Mouse (Mus musculus): ENCODE measurements around the gene Fahd2a. TPM values are rescaled to one million over a fixed set of nuclear protein-coding genes. Genes with fewer than 3 reads are reported as not detected.
A peak's percentile ranks its signal among the peaks of the same experiment; 100 is the strongest.

Gene Fahd2a
- 31.9 and 32.6 TPM in 2 replicates for polyA plus RNA-seq (2014; fragmentation: Nextera tagmentation; extraction: Ambion mirVana)

DNA sequence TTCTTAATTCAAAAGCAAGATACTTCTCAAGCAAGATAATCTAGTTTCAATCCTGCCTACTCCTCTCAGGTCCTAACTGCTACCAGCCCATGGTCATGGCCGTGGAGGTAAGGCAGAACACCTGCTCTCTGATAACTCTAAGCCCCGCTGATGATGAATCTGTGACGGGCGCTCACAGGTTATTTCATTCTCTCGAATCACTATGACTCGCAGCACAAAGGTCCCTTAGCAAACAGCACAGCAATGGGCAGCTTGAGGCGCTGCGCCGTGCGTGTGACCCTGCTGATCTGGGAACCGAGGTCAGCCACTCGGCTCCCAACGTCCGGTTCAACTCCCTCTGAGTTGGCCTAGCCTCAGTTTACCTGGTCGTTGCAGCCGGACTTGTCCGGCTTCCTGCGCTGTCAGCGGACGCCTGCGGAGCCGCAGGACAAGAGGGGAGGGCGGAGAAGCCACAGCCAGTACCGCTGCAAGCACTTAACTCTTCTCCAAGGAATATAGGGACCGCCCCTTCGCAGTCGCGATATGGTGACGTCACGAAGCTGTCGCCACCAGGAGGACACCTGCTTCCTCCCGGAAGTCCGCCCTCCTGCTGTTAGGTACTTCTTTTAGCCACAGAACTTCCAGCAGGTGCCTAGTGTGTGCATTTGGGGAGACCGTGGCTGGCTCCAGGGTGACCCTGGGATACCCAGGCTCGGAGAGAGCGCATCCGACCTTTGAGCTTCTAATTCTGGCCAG, at the start of gene Fahd2a:
Gene Fahd2a (minus strand): TSS at position 511 of the 735 bp plus-strand sequence.
- H3K4me3 ChIP-seq (ENCODE audit: control insufficient read depth in 1 of 2, insufficient read depth in 1 of 2, low read depth in 1 of 2, low read length in 2 of 2): peak within 1 kb of the TSS; percentile 81 to 85
- peaks cover 0 to 5% of the 10 kb centered on the region in 2 experiments; a peak in 3 of 4 replicates for H3K4me1 ChIP-seq (ENCODE audit: control insufficient read depth in 2 of 2, insufficient read depth in 2 of 2, low read length in 2 of 2)
- WGBS: 4% methylated on average over 37 of the region's 37 CpGs
- no peak within 1 kb of the TSS; a peak in 1 of 4 replicates for H3K27ac ChIP-seq (replicated peaks in 1 of 2; ENCODE audit: control insufficient read depth in 1 of 2, insufficient read depth in 1 of 2, low read depth in 2 of 2, low read length in 2 of 2)
- H3K9ac ChIP-seq (ENCODE audit: low read length): peak within 1 kb of the TSS; percentile 86
- peak; percentile 70; the same call in 1 of the 2 replicates for ATAC-seq (ENCODE audit: insufficient number of reproducible peaks, insufficient read depth, low FRiP score, low read depth)
- H3K27me3 ChIP-seq (ENCODE audit: control insufficient read depth, insufficient read depth, low read length): no peaks in the 10 kb centered on the region
- no peaks in the 10 kb centered on the region for H3K9me3 ChIP-seq (ENCODE audit: control insufficient read depth, low read length)
- H3K36me3 ChIP-seq (ENCODE audit: control insufficient read depth, insufficient read depth, low read length): peaks cover 11% of the 10 kb centered on the region; the same call in 1 of the 2 replicates
- peak within 1 kb of the TSS; percentile 88 for H3K4me2 ChIP-seq (ENCODE audit: low read length)

DNA sequence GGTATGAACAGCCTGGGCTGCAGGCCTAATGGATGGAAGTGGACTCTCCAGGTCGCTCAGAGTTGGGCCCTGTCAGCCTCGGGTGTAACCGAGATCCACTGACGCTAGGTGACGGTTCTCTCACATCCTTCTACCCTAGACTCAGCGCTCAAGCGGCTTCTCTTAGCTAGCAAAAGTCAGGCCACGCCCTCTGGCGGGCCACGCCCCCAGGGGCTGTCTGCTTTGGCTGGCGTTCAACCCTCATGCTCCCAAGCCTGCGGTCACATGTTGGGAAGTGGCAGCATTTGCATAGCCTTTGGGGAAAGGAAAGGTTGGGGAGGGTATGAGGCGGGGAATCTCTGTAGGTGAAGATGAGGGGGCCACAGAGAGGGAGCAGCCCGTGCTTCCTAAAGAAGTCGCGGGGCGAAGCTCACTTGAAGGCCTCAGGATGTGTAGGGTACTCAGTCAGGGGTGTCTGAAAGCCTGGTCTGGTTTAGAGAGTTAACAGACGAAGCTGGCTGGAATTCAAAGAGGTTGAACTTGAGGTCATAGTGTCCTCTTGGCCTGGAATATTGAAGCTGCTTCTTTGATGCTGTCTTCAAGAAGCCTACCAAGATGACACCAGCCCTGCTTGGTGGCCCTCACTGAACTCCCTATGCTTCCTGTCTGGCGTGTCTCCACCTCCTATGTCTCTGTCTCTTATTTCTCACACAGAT, 40.3 kb upstream of the Fahd2a start:
- Histone ChIP-seq H3K9me3 (ENCODE audit: control insufficient read depth, low read length) (no peaks in the 10 kb centered on the region), H3K4me1 (ENCODE audit: control insufficient read depth in 2 of 2, insufficient read depth in 2 of 2, low read length in 2 of 2) (peaks cover 9 to 15% of the 10 kb centered on the region in 2 experiments), H3K9ac (ENCODE audit: low read length) (0 out of 2 replicates have a peak overlapping the region, but pooled peaks have one; percentile 4), H3K36me3 (ENCODE audit: control insufficient read depth, insufficient read depth, low read length) (no peaks in the 10 kb centered on the region), H3K4me2 (ENCODE audit: low read length) (peak overlapping the region; percentile 60), H3K4me3 (ENCODE audit: control insufficient read depth in 1 of 2, insufficient read depth in 1 of 2, low read depth in 1 of 2, low read length in 2 of 2) (peak overlapping the region; percentile 3 to 23; a peak in 2 of 4 replicates), H3K27me3 (ENCODE audit: control insufficient read depth, insufficient read depth, low read length) (peaks cover 58% of the 10 kb centered on the region), H3K27ac (replicated peaks in 1 of 2; ENCODE audit: control insufficient read depth in 1 of 2, insufficient read depth in 1 of 2, low read depth in 2 of 2, low read length in 2 of 2) (no peak overlapping the region)
- peak; percentile 44 for ATAC-seq (ENCODE audit: insufficient number of reproducible peaks, insufficient read depth, low FRiP score, low read depth)
- WGBS: 5% methylated on average over 19 of the region's 19 CpGs

DNA sequence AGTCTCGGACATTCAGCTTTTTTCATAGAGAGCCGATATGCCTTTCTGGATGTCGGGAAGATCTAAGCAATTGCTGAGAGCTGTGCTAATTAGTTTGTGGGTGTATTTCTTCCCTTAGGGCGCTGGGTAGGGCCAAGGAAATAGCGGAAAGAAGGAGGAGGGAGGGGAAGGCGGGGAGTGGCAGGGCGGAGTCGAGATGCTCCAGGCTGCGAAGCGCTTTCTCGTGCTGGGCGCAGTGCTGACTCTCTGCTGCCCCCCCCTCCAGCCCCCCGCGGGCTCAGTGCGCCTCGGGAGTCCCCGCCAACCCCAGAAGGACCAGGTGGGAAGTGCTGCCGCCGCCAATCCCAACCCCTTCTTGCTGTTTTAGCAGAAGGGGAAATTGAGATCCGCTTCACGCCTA, 38.6 kb upstream of the Fahd2a start:
- WGBS: under 1% methylated on average over 21 of the region's 21 CpGs
- peaks cover 70% of the 10 kb centered on the region for H3K27me3 ChIP-seq (ENCODE audit: control insufficient read depth, insufficient read depth, low read length)
- peaks cover 9 to 15% of the 10 kb centered on the region in 2 experiments for H3K4me1 ChIP-seq (ENCODE audit: control insufficient read depth in 2 of 2, insufficient read depth in 2 of 2, low read length in 2 of 2)
- peak overlapping the region; percentile 96 for H3K4me2 ChIP-seq (ENCODE audit: low read length)
- H3K9me3 ChIP-seq (ENCODE audit: control insufficient read depth, low read length): no peaks in the 10 kb centered on the region
- no peak overlapping the region for H3K27ac ChIP-seq (replicated peaks in 1 of 2; ENCODE audit: control insufficient read depth in 1 of 2, insufficient read depth in 1 of 2, low read depth in 2 of 2, low read length in 2 of 2)
- H3K4me3 ChIP-seq (ENCODE audit: control insufficient read depth in 1 of 2, insufficient read depth in 1 of 2, low read depth in 1 of 2, low read length in 2 of 2): peak overlapping the region; percentile 40 to 56; a peak in 3 of 4 replicates
- no peak for ATAC-seq (ENCODE audit: insufficient number of reproducible peaks, insufficient read depth, low FRiP score, low read depth)
- no peak overlapping the region for H3K9ac ChIP-seq (ENCODE audit: low read length)
- no peaks in the 10 kb centered on the region for H3K36me3 ChIP-seq (ENCODE audit: control insufficient read depth, insufficient read depth, low read length)

DNA sequence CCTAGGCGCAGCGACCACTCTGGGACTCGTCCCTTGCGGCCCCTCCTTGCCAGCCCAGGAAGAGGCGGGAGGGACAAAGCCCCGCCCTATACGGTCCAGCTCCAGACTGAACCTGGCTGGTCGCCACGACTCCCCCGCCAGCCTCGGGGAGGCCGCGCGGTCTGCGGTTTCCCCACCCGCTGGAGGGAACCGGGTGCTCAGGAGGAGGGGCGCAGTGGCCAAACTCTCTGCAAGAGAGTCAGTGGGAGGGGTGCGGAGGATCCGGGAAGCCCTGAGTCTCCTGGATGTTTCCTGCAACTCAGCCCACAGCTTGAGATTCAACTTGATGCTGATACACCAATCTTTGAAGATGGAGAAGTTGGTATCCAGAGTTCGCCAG, 38.2 kb upstream of the Fahd2a start:
- no peaks in the 10 kb centered on the region for H3K9me3 ChIP-seq (ENCODE audit: control insufficient read depth, low read length)
- H3K4me3 ChIP-seq (ENCODE audit: control insufficient read depth in 1 of 2, insufficient read depth in 1 of 2, low read depth in 1 of 2, low read length in 2 of 2): peak overlapping the region; percentile 40 to 56
- ATAC-seq (ENCODE audit: insufficient number of reproducible peaks, insufficient read depth, low FRiP score, low read depth): peak; percentile 62; the same call in 1 of the 2 replicates
- peaks cover 70% of the 10 kb centered on the region for H3K27me3 ChIP-seq (ENCODE audit: control insufficient read depth, insufficient read depth, low read length)
- 1% methylated on average over 21 of the region's 21 CpGs for WGBS
- peaks cover 9 to 15% of the 10 kb centered on the region in 2 experiments for H3K4me1 ChIP-seq (ENCODE audit: control insufficient read depth in 2 of 2, insufficient read depth in 2 of 2, low read length in 2 of 2)
- H3K27ac ChIP-seq (replicated peaks in 1 of 2; ENCODE audit: control insufficient read depth in 1 of 2, insufficient read depth in 1 of 2, low read depth in 2 of 2, low read length in 2 of 2): no peak overlapping the region
- peak overlapping the region; percentile 35 for H3K9ac ChIP-seq (ENCODE audit: low read length)
- H3K36me3 ChIP-seq (ENCODE audit: control insufficient read depth, insufficient read depth, low read length): no peaks in the 10 kb centered on the region
- peak overlapping the region; percentile 96 for H3K4me2 ChIP-seq (ENCODE audit: low read length)

DNA sequence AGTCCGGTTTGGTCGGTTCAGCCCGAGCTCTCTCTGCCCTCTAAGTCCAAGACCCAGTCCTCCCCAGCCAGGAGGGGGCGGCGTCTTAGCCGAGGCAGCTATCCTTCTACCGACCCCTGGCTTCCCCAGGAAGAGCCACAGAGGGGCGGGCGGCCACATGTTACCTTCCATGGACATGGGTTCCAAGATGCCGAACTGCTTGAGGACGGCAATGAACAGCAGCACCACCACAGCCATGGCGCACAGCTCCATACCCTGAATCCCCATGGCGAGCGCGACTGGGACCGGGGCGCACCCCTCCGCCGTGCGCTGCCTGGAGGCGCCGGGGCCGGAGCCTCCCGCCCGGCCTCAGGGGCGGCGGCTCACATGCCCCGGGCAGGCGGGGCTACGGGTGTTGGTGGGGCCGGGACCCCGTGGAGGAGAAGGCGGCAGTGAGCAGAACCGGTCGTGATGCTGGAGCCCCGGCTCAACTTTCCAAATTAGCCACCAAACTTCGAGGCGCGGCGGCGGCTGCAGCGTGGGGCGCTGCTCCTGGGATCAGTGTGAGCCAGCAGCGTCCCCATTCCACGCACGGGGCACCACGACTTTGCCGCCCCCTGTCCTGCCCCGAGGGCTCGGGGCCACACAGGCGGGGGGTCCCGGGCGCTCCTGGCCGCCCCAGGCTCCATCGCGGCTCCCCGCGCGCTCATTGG, 37.6 kb upstream of the Fahd2a start:
- Histone ChIP-seq H3K9ac (ENCODE audit: low read length) (peak overlapping the region; percentile 35), H3K27ac (replicated peaks in 1 of 2; ENCODE audit: control insufficient read depth in 1 of 2, insufficient read depth in 1 of 2, low read depth in 2 of 2, low read length in 2 of 2) (no peak overlapping the region), H3K4me1 (ENCODE audit: control insufficient read depth in 2 of 2, insufficient read depth in 2 of 2, low read length in 2 of 2) (peaks cover 9 to 15% of the 10 kb centered on the region in 2 experiments), H3K36me3 (ENCODE audit: control insufficient read depth, insufficient read depth, low read length) (no peaks in the 10 kb centered on the region), H3K9me3 (ENCODE audit: control insufficient read depth, low read length) (no peaks in the 10 kb centered on the region), H3K27me3 (ENCODE audit: control insufficient read depth, insufficient read depth, low read length) (peaks cover 70% of the 10 kb centered on the region), H3K4me2 (ENCODE audit: low read length) (peak overlapping the region; percentile 96), H3K4me3 (ENCODE audit: control insufficient read depth in 1 of 2, insufficient read depth in 1 of 2, low read depth in 1 of 2, low read length in 2 of 2) (peak overlapping the region; percentile 40 to 56)
- ATAC-seq (ENCODE audit: insufficient number of reproducible peaks, insufficient read depth, low FRiP score, low read depth): no peak
- under 1% methylated on average over 52 of the region's 59 CpGs for WGBS

DNA sequence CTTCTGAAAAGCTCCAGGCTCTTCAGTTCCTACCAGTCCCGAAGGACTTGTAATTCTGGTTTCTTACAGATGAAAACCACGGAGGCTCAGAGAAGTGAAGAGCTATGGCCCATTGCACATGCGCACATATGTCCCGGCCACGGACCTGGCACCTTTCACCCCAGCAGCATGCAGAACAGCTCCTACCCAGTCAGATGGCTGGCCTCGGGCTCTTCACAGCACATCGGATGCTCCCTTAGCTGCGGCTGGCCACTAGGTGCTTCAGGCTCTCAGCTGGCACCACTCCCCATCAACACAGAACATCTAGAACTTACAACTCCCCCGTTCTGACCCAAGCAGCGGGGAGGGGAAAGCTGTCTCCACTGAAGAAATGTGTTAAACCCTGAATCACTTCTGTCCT, 35.4 kb upstream of the Fahd2a start:
- Histone ChIP-seq H3K9ac (ENCODE audit: low read length) (no peak overlapping the region), H3K27me3 (ENCODE audit: control insufficient read depth, insufficient read depth, low read length) (peaks cover 59% of the 10 kb centered on the region), H3K27ac (replicated peaks in 1 of 2; ENCODE audit: control insufficient read depth in 1 of 2, insufficient read depth in 1 of 2, low read depth in 2 of 2, low read length in 2 of 2) (no peak overlapping the region), H3K36me3 (ENCODE audit: control insufficient read depth, insufficient read depth, low read length) (no peaks in the 10 kb centered on the region), H3K4me3 (ENCODE audit: control insufficient read depth in 1 of 2, insufficient read depth in 1 of 2, low read depth in 1 of 2, low read length in 2 of 2) (no peak overlapping the region), H3K4me2 (ENCODE audit: low read length) (no peak overlapping the region), H3K4me1 (ENCODE audit: control insufficient read depth in 2 of 2, insufficient read depth in 2 of 2, low read length in 2 of 2) (peaks cover 6 to 13% of the 10 kb centered on the region in 2 experiments), H3K9me3 (ENCODE audit: control insufficient read depth, low read length) (no peaks in the 10 kb centered on the region)
- 71% methylated on average over 10 of the region's 10 CpGs for WGBS
- ATAC-seq (ENCODE audit: insufficient number of reproducible peaks, insufficient read depth, low FRiP score, low read depth): no peak

DNA sequence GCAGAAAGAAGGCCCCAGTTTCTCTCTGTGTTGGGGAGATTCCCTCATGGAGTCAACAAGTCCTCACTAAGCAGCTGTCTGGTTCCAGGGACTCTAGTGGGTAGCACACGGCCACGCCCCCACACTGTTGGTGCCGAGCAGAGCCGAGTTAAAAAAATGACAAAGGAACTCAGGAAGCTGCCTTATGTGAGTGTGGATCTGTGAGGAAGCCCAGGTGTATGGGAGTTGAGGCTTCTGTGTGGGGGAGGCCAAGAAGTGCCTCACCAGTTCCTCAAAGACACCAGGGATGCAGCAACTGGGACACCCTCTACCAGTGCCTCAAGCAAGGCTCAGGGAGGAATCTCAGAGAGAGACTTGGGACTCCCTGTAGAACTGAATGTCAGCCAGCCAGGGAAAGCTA, 34.8 kb upstream of the Fahd2a start:
- Histone ChIP-seq H3K27me3 (ENCODE audit: control insufficient read depth, insufficient read depth, low read length) (peaks cover 57% of the 10 kb centered on the region), H3K27ac (replicated peaks in 1 of 2; ENCODE audit: control insufficient read depth in 1 of 2, insufficient read depth in 1 of 2, low read depth in 2 of 2, low read length in 2 of 2) (no peak overlapping the region), H3K9ac (ENCODE audit: low read length) (no peak overlapping the region), H3K4me3 (ENCODE audit: control insufficient read depth in 1 of 2, insufficient read depth in 1 of 2, low read depth in 1 of 2, low read length in 2 of 2) (no peak overlapping the region), H3K4me2 (ENCODE audit: low read length) (no peak overlapping the region), H3K4me1 (ENCODE audit: control insufficient read depth in 2 of 2, insufficient read depth in 2 of 2, low read length in 2 of 2) (peaks cover 2 to 7% of the 10 kb centered on the region in 2 experiments; a peak in 3 of 4 replicates), H3K9me3 (ENCODE audit: control insufficient read depth, low read length) (no peaks in the 10 kb centered on the region), H3K36me3 (ENCODE audit: control insufficient read depth, insufficient read depth, low read length) (no peaks in the 10 kb centered on the region)
- 69% methylated on average over 4 of the region's 4 CpGs for WGBS
- no peak for ATAC-seq (ENCODE audit: insufficient number of reproducible peaks, insufficient read depth, low FRiP score, low read depth)

Measured in heart, embryonic 14.5 days (tissue).